Mouse (Mus musculus) ovary, postnatal 10 days (tissue): ENCODE data around the gene Agtpbp1.

Experiments
- DNase-seq: peaks from one replicate; pipeline ENCODE4 v3.0.0; 2022; ENCODE audit warnings: low spot score

The Agtpbp1 gene

DNA sequence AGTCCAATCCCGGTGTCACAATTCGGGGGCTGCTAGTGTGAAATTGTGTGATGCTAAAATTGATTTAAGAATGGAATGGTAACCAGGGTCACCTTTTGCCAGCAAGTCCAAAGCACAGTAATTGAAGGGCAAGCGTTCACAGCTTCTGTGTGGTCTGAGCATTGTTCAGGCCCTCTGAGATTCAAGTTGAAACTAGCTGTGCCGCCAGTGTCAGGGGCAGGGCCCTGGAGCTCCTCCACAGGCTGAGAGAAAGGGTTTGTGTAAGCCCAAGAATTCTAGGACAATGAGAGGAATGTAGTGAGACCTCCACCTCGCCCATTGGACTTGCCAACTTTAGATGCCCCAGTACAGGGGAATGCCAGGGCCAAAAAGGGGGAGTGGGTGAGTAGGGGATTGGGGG, 161.2 kb downstream of the Agtpbp1 start:
- DNase-seq: no peak

DNA sequence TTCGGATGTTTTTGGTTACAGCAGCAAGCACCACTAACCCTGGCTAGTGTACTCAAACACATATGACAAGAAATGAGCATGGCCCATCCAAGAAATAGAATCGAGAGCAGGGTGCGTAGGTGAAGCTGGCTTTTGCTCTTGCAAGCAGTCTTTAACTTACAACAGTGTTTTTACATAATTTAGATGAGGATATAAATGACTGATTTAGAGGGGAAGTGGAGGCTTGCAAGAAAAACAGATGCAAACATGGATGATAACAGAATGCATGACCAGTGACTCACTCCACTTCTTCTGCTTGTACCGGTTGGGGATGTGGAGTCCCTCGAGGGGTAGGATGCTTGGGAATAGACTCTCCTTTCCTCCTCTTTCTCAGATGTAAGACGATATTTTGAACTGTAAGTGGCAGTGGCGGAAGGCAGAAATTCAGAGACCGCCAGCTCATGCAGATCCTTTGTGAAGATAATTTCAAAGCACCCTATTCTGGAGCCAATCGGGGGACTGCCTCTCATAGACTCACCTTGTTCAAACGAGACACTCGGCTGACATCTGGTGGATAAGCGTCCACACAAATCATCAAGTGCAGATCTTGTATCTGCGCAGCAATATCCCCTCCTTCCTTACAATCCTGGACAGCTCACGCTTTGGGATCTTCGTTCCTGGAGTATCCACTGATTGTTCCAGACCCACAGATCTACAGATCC, 168.3 kb downstream of the Agtpbp1 start:
- DNase-seq: no peak

GRCm38 (mm10) chr13:59413885-59414284, 171.1 kb downstream of the Agtpbp1 start:
- DNase-seq: no peak

DNA sequence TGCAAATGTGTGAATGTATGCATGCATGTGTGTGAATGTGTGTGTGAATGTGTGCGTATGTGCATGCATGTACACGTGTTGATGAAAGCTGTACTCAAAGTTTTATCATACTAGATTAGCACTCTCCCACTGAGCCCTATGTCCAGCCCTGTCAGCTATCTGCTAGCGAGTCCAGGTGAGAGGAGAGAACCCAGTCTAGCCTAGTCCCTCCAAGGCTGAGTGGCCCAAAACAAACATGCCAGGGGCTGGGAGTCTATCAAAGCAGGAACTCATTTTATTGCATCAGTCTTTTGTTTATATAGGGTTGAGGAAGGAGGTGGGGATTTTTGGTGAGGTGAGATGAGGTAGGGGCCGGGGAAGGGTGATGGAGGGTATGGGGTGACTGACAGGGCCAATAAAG, 172.4 kb downstream of the Agtpbp1 start:
- no peak for DNase-seq

GRCm38 (mm10) chr13:59407182-59407581, 177.8 kb downstream of the Agtpbp1 start:
- DNase-seq: no peak

DNA sequence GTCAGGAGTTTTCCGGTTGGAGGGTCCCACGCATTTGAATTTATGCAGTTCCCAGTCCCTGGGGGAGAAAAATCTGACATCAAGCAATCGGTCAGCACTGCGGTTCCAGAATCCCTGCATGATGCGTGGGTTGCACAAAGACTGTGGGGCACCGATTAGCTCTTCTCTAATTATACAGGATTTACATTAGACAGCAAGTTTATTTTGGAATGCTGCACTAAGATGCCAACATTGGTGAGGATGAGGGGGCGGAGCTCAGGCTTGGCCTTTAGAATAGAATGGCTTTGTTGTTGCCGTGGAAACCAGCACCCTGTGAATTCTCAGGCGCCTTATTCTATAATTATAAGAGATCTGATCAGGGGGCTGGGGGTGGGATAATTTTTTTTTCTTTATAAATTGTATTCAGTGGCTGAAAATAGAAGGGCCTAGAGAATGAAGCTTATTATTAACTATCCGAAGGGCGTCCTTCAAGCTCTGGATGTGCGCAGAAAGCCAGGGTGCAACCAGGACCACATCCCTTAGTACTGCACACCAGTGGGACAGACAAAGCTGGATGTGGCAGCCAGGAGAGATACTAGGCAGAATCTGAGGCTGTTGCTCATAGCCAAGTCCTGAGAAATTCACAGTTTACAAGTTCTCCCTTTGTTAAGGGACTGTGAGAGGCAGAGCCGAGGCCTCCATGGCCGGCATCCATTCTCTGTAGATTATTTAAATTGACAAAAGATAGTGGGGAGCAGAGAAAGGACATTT, 182.8 kb downstream of the Agtpbp1 start:
- DNase-seq: no peak

- DNase-seq: peak; percentile 15
Measured at GRCm38 (mm10) chr13:59397571-59397970, 187.5 kb downstream of the Agtpbp1 start.
